Mouse (Mus musculus) liver, adult 2 months (tissue): ENCODE results near the gene Rgcc. TPM values are rescaled to one million over a fixed set of nuclear protein-coding genes. Genes with fewer than 3 reads are reported as not detected.

Experiments used
- DNase-seq: peaks from one replicate; pipeline ENCODE4 v3.0.0-alpha.2; 2011; ENCODE audit warnings: low read depth, low spot score; ENCODE audit errors: extremely low read depth
- H3K27ac ChIP-seq: fragments of 200-500 bp; replicated peaks from 2 replicates; pipeline ENCODE4 v1.5.1; 2012; ENCODE audit warnings: low read depth, mild to moderate bottlenecking, control low read depth, inconsistent platforms, low read length; ENCODE audit not compliant: insufficient read depth
- H3K27me3 ChIP-seq: fragments of 200-500 bp; 2 replicates; pipeline ENCODE4 v1.6.1; 2012; ENCODE audit warnings: mild to moderate bottlenecking, moderate library complexity, low read length, inconsistent platforms; ENCODE audit not compliant: control insufficient read depth, insufficient read depth
- H3K36me3 ChIP-seq: fragments of 200-500 bp; 2 replicates; pipeline ENCODE4 v1.6.1; 2012; ENCODE audit warnings: low read length, inconsistent platforms; ENCODE audit not compliant: control insufficient read depth, insufficient read depth
- H3K4me1 ChIP-seq: fragments of 200-500 bp; 2 replicates; pipeline ENCODE4 v1.6.1; 2011; ENCODE audit warnings: low read length; ENCODE audit not compliant: control insufficient read depth, insufficient read depth
- H3K4me3 ChIP-seq: fragments of 200-500 bp; 2 replicates; pipeline ENCODE4 v1.5.1; 2011; ENCODE audit warnings: low read depth, mild to moderate bottlenecking, control low read depth, low read length, moderate library complexity; ENCODE audit not compliant: insufficient read depth
- H3K79me2 ChIP-seq: fragments of 200-500 bp; 2 replicates; pipeline ENCODE4 v1.6.1; 2012; ENCODE audit warnings: inconsistent platforms, mild to moderate bottlenecking, low read length, moderate library complexity; ENCODE audit not compliant: control insufficient read depth, insufficient read depth
- H3K9ac ChIP-seq: fragments of 200-500 bp; 2 replicates; pipeline ENCODE4 v1.6.1; 2012; ENCODE audit warnings: low read depth, mild to moderate bottlenecking, control low read depth, inconsistent platforms, low read length
- CTCF ChIP-seq: fragments of 200-500 bp; IDR thresholded peaks from 2 replicates; pipeline ENCODE4 v1.5.1; 2011; ENCODE audit warnings: low read depth, low read length, control low read depth
- POLR2A ChIP-seq: fragments of 200-500 bp; IDR thresholded peaks from 2 replicates; pipeline ENCODE4 v1.6.1; 2011; ENCODE audit warnings: low read length, control low read depth; ENCODE audit not compliant: insufficient read depth; ENCODE audit errors: extremely low read depth
- WGBS: fragments of 180-500 bp; shearing (Covaris S2); methylation state at CpG from one replicate; pipeline ENCODE4 v1.1.7; 2018; 5-methylcytosine and 5-hydroxymethylcytosine counted together
- polyA plus RNA-seq: library from polyadenylated mRNA; depleted of rRNA; stranded (reverse); fragments of >200 nt; gene quantifications from 2 replicates; pipeline ENCODE4 v1.2.3, GENCODE M21; 2012
- total RNA-seq: library from RNA; depleted of rRNA; stranded (reverse); fragments of >200 nt; gene quantifications from 2 replicates; pipeline ENCODE4 v1.2.3, GENCODE M21; 2014

Gene Rgcc
- total and polyA plus RNA-seq, 2 experiments: 0.18 to 0.61 TPM

- no peak overlapping the region for H3K9ac ChIP-seq
- no peaks in the 10 kb centered on the region for H3K4me1 ChIP-seq
- no peaks in the 10 kb centered on the region for H3K36me3 ChIP-seq
- 75% methylated on average over 7 of the region's 7 CpGs for WGBS
- H3K27ac ChIP-seq: no peak overlapping the region
- no peaks in the 10 kb centered on the region for H3K79me2 ChIP-seq
- H3K4me3 ChIP-seq: no peak overlapping the region
- peaks cover 6% of the 10 kb centered on the region; the same call in 1 of the 2 replicates for H3K27me3 ChIP-seq
- TF ChIP-seq POLR2A (no peak), CTCF (no peak)
- no peak for DNase-seq
These were observed 3.0 kb downstream of the Rgcc start for GRCm38 (mm10) chr14:79298314-79298992.

DNA sequence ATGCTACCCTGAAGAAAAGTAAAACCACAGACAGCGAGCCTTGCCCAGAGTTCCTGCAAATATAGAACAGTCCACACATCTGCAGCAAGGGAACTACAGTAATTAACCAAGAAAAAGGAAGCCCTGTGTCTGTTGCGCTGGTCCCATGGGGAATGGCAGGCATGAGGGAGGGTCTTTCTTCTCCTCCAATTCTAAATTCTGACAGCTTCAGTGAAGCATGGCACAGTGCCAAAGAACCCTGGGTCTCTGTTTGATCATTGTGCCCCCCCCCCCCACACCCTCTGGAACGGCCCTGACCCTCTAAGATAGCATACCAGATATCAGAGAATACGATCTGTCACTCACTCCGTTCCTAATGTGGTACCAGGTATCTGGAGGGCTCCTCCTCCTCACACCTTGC is 4.6 kb downstream of the Rgcc start:
- Histone ChIP-seq H3K79me2 (no peaks in the 10 kb centered on the region), H3K27me3 (peaks cover 6% of the 10 kb centered on the region; the same call in 1 of the 2 replicates), H3K27ac (no peak overlapping the region), H3K36me3 (no peaks in the 10 kb centered on the region), H3K4me3 (no peak overlapping the region), H3K4me1 (no peaks in the 10 kb centered on the region), H3K9ac (no peak overlapping the region)
- WGBS: 52% methylated on average over 5 of the region's 5 CpGs
- DNase-seq: no peak
- TF ChIP-seq POLR2A (no peak), CTCF (no peak)

DNA sequence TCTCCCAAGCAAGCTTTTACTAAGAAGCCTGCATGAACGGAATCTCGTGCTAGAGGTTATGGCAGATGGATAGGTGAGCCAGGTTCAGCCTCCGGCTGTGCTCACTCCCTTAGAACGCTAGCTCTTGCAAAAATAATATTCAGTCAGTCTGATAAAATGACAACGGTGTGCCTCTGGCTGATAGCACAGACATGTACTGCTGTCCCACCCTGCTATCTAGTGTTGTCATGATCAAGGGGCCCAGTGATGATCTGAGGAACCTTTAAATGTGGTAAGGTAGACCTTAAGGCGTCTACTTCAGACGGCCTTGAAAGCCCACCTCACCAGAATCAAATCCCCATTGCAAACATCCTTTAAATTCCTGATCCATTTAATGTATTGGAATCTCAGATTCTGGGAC is 5.2 kb downstream of the Rgcc start:
- Histone ChIP-seq H3K27ac (no peak overlapping the region), H3K79me2 (no peaks in the 10 kb centered on the region), H3K4me3 (no peak overlapping the region), H3K9ac (no peak overlapping the region), H3K4me1 (no peaks in the 10 kb centered on the region), H3K27me3 (peaks cover 6% of the 10 kb centered on the region; the same call in 1 of the 2 replicates), H3K36me3 (no peaks in the 10 kb centered on the region)
- 84% methylated on average over 7 of the region's 7 CpGs for WGBS
- DNase-seq: no peak
- TF ChIP-seq POLR2A: no peak

DNA sequence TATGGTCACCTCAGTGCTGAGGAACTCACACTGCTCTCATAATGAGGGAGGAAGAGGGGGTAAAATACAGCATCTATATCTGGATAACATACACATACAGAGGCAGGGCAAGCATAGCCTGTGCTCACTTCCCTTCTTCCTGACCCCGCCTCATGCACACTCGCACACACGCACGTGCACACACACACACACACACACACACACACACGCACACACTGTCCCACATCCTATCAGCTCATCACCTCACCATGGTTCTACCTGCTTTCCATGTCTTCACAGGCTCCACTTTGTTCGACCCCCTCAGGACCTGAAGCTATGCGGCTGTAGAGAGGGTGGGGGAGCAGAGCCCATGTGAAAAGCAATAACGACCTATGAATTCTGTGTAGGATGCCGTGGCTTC is 5.9 kb downstream of the Rgcc start:
- WGBS: 88% methylated on average over 9 of the region's 9 CpGs
- H3K4me1 ChIP-seq: no peaks in the 10 kb centered on the region

GRCm38 (mm10) chr14:79294950-79295349 is 6.5 kb downstream of the Rgcc start:
- no peaks in the 10 kb centered on the region for H3K36me3 ChIP-seq
- WGBS: 70% methylated on average over 5 of the region's 5 CpGs
- no peak overlapping the region for H3K4me3 ChIP-seq
- no peaks in the 10 kb centered on the region for H3K79me2 ChIP-seq
- no peak overlapping the region for H3K9ac ChIP-seq
- TF ChIP-seq POLR2A (no peak), CTCF (no peak)
- no peaks in the 10 kb centered on the region for H3K4me1 ChIP-seq
- no peak overlapping the region for H3K27ac ChIP-seq
- H3K27me3 ChIP-seq: peaks cover 2% of the 10 kb centered on the region; the same call in 1 of the 2 replicates
- DNase-seq: no peak

More for the DNA sequence above, 5.9 kb downstream of the Rgcc start:
- Histone ChIP-seq H3K9ac (no peak overlapping the region), H3K36me3 (no peaks in the 10 kb centered on the region), H3K27me3 (peaks cover 3% of the 10 kb centered on the region), H3K27ac (no peak overlapping the region), H3K4me3 (no peak overlapping the region), H3K79me2 (no peaks in the 10 kb centered on the region)
- TF ChIP-seq CTCF (no peak), POLR2A (no peak)
- no peak for DNase-seq

DNA sequence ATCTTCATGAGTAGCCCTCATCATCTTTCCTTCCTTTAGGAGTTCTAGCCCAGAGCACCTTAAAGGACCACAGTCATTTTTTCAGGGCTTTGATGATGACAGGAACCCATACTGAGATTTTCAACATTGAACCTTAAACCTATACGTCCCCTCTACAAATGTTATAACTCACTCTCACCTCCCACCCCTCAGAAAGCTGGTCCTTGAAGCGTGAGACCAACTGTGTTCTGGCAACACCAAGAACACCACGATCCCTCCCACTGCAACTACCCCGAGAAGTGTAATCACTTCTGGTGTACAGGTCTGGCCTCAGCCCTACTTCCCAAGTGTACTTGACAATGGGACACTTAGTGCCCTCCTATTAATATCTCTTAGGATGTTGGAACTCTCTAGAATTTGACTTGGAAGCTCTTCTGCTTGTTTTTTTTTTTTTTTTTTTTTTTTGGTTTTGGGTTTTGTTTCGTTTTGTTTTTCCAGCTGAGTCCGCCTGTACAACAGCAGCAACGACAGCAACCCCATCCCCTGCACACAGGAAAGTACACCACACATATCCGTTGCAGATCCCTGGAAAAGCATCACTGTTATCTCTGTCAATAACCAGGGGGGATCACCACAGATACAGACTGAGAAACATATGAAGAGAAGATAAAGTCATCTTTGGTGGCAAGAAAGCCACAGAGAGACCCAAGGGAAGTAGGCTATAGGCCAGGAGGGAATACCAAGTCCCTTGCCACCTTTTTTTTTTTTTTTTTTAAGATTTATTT is 7.2 kb downstream of the Rgcc start:
- 79% methylated on average over 8 of the region's 8 CpGs for WGBS
- Histone ChIP-seq H3K4me1 (no peaks in the 10 kb centered on the region), H3K27me3 (peaks cover 2% of the 10 kb centered on the region; the same call in 1 of the 2 replicates), H3K36me3 (no peaks in the 10 kb centered on the region), H3K4me3 (no peak overlapping the region), H3K79me2 (no peaks in the 10 kb centered on the region), H3K27ac (no peak overlapping the region), H3K9ac (no peak overlapping the region)
- no peak for DNase-seq
- TF ChIP-seq POLR2A (no peak), CTCF (no peak)
